ENCODE assay signal across 12 mouse cellular contexts in the genomic region with DNA sequence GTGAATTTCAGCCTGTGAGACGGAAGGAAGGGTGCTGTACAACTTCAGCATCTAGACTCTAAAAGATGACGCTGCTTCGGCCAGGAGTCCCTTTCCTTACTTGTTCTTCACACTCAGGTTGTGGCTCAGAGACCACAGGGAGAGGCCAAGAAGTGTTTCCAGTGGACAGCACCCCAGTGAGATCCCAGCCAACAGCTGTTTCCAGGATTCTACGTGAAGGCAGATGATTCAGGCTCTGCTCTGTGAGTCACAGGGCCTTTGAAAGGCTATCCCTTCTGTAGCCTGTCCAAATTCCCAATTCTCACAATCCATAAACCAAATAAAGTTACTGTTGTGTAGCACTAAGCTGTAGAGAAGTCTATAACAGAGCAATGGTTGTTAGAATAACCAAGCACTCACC.
A peak's percentile ranks its signal among the peaks of the same experiment; 100 is the strongest.
DNase-seq lines count a peak whose midpoint lies in the region.
"Had no signal": no experiment of that assay in that cellular context is flagged by ENCODE, and none has a peak within 500 bp of the region (broad histone marks: within the 10 kb centered on the region; RNA-seq: fewer than 3 reads in every experiment).

No protein-coding gene starts in this region.

- peak; percentile 2 for DNase-seq in adrenal gland, adult 2 months
- DNase-seq in adrenal gland, postnatal 25 days, result no peak
- peak; percentile 11 for DNase-seq in gastrocnemius, postnatal 14 days
- DNase-seq in gastrocnemius, postnatal 10 days, result no peak
- DNase-seq in 3134 (ENCODE audit: extremely low read depth, insufficient read length, low spot score), result peak; percentile 16
- peak; percentile 35 for DNase-seq in gastrocnemius, postnatal 25 days
- DNase-seq in spleen, adult 12 weeks (ENCODE audit: low spot score), result no peak
- no peak for DNase-seq in layer of hippocampus, adult 9-11 months
- DNase-seq: adrenal gland, postnatal 14 days; cerebellum, adult 2 months; cerebellum, postnatal 10 days; heart, postnatal 36 days had no signal

- intact Hi-C loops in gastrocnemius, postnatal 14 days (cut with DNase I; ENCODE audit: low total_unique reads), result no loop called here

Comparison
In these comparisons a context has a peak if more than half of its experiments do, and no peak if none do; other contexts are left out.
1. DNase-seq: peak in adrenal gland, adult 2 months (single experiment), gastrocnemius, postnatal 14 days (single experiment), 3134 (single experiment) and gastrocnemius, postnatal 25 days (single experiment); none in adrenal gland, postnatal 25 days (single experiment), gastrocnemius, postnatal 10 days (single experiment), spleen, adult 12 weeks (single experiment) and layer of hippocampus, adult 9-11 months (single experiment).